Mouse (Mus musculus): ENCODE measurements around the gene Sfxn4. TPM values are rescaled to one million over a fixed set of nuclear protein-coding genes. Genes with fewer than 3 reads are reported as not detected.
A peak's percentile ranks its signal among the peaks of the same experiment; 100 is the strongest.

The Sfxn4 gene
- polyA plus RNA-seq, 1 experiment, result 0.16 TPM

GRCm38 (mm10) chr19:60804903-60805302 lies 56.4 kb downstream of the Sfxn4 start:
- WGBS, result 55% methylated on average over 2 of the region's 2 CpGs
- H3K27ac ChIP-seq (ENCODE audit: insufficient read depth, low read depth, low read length), result no peak overlapping the region
- H3K36me3 ChIP-seq (ENCODE audit: control insufficient read depth, insufficient read depth, low read length), result no peaks in the 10 kb centered on the region
- no peaks in the 10 kb centered on the region for H3K27me3 ChIP-seq (ENCODE audit: control insufficient read depth, insufficient read depth, low read length)
- no peak for TF ChIP-seq CTCF (IDR thresholded peaks at IDR 0.05; ENCODE audit: extremely low read depth, insufficient read length, insufficient replicate concordance, low read depth, low read length)
- no peak for TF ChIP-seq POLR2A (IDR thresholded peaks at IDR 0.05; ENCODE audit: low read depth, low read length)
- H3K4me1 ChIP-seq (ENCODE audit: control insufficient read depth, insufficient read depth, insufficient read length, low read length), result no peaks in the 10 kb centered on the region
- no peak overlapping the region for H3K4me3 ChIP-seq (ENCODE audit: low read depth, low read length)

- Histone ChIP-seq H3K36me3 (ENCODE audit: control insufficient read depth, insufficient read depth, low read length) (no peaks in the 10 kb centered on the region), H3K27ac (ENCODE audit: insufficient read depth, low read depth, low read length) (no peak overlapping the region), H3K4me1 (ENCODE audit: control insufficient read depth, insufficient read depth, insufficient read length, low read length) (no peaks in the 10 kb centered on the region), H3K4me3 (ENCODE audit: low read depth, low read length) (no peak overlapping the region), H3K27me3 (ENCODE audit: control insufficient read depth, insufficient read depth, low read length) (no peaks in the 10 kb centered on the region)
- TF ChIP-seq POLR2A (IDR thresholded peaks at IDR 0.05; ENCODE audit: low read depth, low read length), result no peak
- TF ChIP-seq CTCF (IDR thresholded peaks at IDR 0.05; ENCODE audit: extremely low read depth, insufficient read length, insufficient replicate concordance, low read depth, low read length), result no peak
- WGBS, result 64% methylated on average over 7 of the region's 7 CpGs
Observed at GRCm38 (mm10) chr19:60799867-60800569, 61.3 kb downstream of the Sfxn4 start.

GRCm38 (mm10) chr19:60797415-60797814 lies 63.9 kb downstream of the Sfxn4 start:
- Histone ChIP-seq H3K4me1 (ENCODE audit: control insufficient read depth, insufficient read depth, insufficient read length, low read length) (no peaks in the 10 kb centered on the region), H3K27ac (ENCODE audit: insufficient read depth, low read depth, low read length) (no peak overlapping the region), H3K4me3 (ENCODE audit: low read depth, low read length) (no peak overlapping the region), H3K27me3 (ENCODE audit: control insufficient read depth, insufficient read depth, low read length) (no peaks in the 10 kb centered on the region), H3K36me3 (ENCODE audit: control insufficient read depth, insufficient read depth, low read length) (no peaks in the 10 kb centered on the region)
- TF ChIP-seq CTCF (IDR thresholded peaks at IDR 0.05; ENCODE audit: extremely low read depth, insufficient read length, insufficient replicate concordance, low read depth, low read length), result no peak
- TF ChIP-seq POLR2A (IDR thresholded peaks at IDR 0.05; ENCODE audit: low read depth, low read length), result no peak
- 84% methylated on average over 2 of the region's 2 CpGs for WGBS

- Histone ChIP-seq H3K27me3 (ENCODE audit: control insufficient read depth, insufficient read depth, low read length) (no peaks in the 10 kb centered on the region), H3K27ac (ENCODE audit: insufficient read depth, low read depth, low read length) (no peak overlapping the region), H3K36me3 (ENCODE audit: control insufficient read depth, insufficient read depth, low read length) (no peaks in the 10 kb centered on the region), H3K4me1 (ENCODE audit: control insufficient read depth, insufficient read depth, insufficient read length, low read length) (no peaks in the 10 kb centered on the region), H3K4me3 (ENCODE audit: low read depth, low read length) (no peak overlapping the region)
- 93% methylated on average over 2 of the region's 2 CpGs for WGBS
- TF ChIP-seq POLR2A (IDR thresholded peaks at IDR 0.05; ENCODE audit: low read depth, low read length) (no peak), CTCF (IDR thresholded peaks at IDR 0.05; ENCODE audit: extremely low read depth, insufficient read length, insufficient replicate concordance, low read depth, low read length) (no peak)
Observed at GRCm38 (mm10) chr19:60795244-60795643, 66.0 kb downstream of the Sfxn4 start.

- Histone ChIP-seq H3K27me3 (ENCODE audit: control insufficient read depth, insufficient read depth, low read length) (no peaks in the 10 kb centered on the region), H3K27ac (ENCODE audit: insufficient read depth, low read depth, low read length) (no peak overlapping the region), H3K4me1 (ENCODE audit: control insufficient read depth, insufficient read depth, insufficient read length, low read length) (no peaks in the 10 kb centered on the region), H3K36me3 (ENCODE audit: control insufficient read depth, insufficient read depth, low read length) (no peaks in the 10 kb centered on the region), H3K4me3 (ENCODE audit: low read depth, low read length) (no peak overlapping the region)
- WGBS, result 84% methylated on average over 2 of the region's 2 CpGs
- no peak for TF ChIP-seq POLR2A (IDR thresholded peaks at IDR 0.05; ENCODE audit: low read depth, low read length)
- no peak for TF ChIP-seq CTCF (IDR thresholded peaks at IDR 0.05; ENCODE audit: extremely low read depth, insufficient read length, insufficient replicate concordance, low read depth, low read length)
Observed at GRCm38 (mm10) chr19:60793170-60793707, 68.0 kb downstream of the Sfxn4 start.

GRCm38 (mm10) chr19:60791164-60791563 lies 70.1 kb downstream of the Sfxn4 start:
- TF ChIP-seq CTCF (IDR thresholded peaks at IDR 0.05; ENCODE audit: extremely low read depth, insufficient read length, insufficient replicate concordance, low read depth, low read length) (no peak), POLR2A (IDR thresholded peaks at IDR 0.05; ENCODE audit: low read depth, low read length) (no peak)
- Histone ChIP-seq H3K27ac (ENCODE audit: insufficient read depth, low read depth, low read length) (peak overlapping the region; percentile 98), H3K27me3 (ENCODE audit: control insufficient read depth, insufficient read depth, low read length) (no peaks in the 10 kb centered on the region), H3K36me3 (ENCODE audit: control insufficient read depth, insufficient read depth, low read length) (no peaks in the 10 kb centered on the region), H3K4me3 (ENCODE audit: low read depth, low read length) (peak overlapping the region; percentile 83; the same call in 1 of the 2 replicates), H3K4me1 (ENCODE audit: control insufficient read depth, insufficient read depth, insufficient read length, low read length) (peaks cover 2% of the 10 kb centered on the region; the same call in 1 of the 2 replicates)
- 7% methylated on average over 9 of the region's 9 CpGs for WGBS

GRCm38 (mm10) chr19:60790551-60791161 lies 70.6 kb downstream of the Sfxn4 start, which contains the start of gene Eif3a:
Eif3a (minus strand) TSS chr19:60790658.
- H3K4me3 ChIP-seq (ENCODE audit: low read depth, low read length), result peak within 1 kb of the TSS; percentile 83
- no peaks in the 10 kb centered on the region for H3K36me3 ChIP-seq (ENCODE audit: control insufficient read depth, insufficient read depth, low read length)
- peak; percentile 99 for TF ChIP-seq POLR2A (IDR thresholded peaks at IDR 0.05; ENCODE audit: low read depth, low read length)
- no peak for TF ChIP-seq CTCF (IDR thresholded peaks at IDR 0.05; ENCODE audit: extremely low read depth, insufficient read length, insufficient replicate concordance, low read depth, low read length)
- H3K27me3 ChIP-seq (ENCODE audit: control insufficient read depth, insufficient read depth, low read length), result no peaks in the 10 kb centered on the region
- under 1% methylated on average over 57 of the region's 57 CpGs for WGBS
- H3K4me1 ChIP-seq (ENCODE audit: control insufficient read depth, insufficient read depth, insufficient read length, low read length), result peaks cover 5% of the 10 kb centered on the region; the same call in 1 of the 2 replicates
- H3K27ac ChIP-seq (ENCODE audit: insufficient read depth, low read depth, low read length), result peak within 1 kb of the TSS; percentile 98

Data from small intestine, adult 2 months (tissue).